Mouse (Mus musculus) neural tube, embryonic 14.5 days (tissue): ENCODE data around the gene Gm6685. TPM values are rescaled to one million over a fixed set of nuclear protein-coding genes. Genes with fewer than 3 reads are reported as not detected.
"Not testable (repeated sequence)": the region's sequence is repeated elsewhere in the genome, so short reads cannot be mapped to it uniquely, and the experiment has no call there.

Source experiments
- ATAC-seq: fragments of 200-750 bp; cut with Nextera tagmentation; 2 replicates; pipeline ENCODE4 v1.8.0; 2017; ENCODE audit warnings: low read depth, mild to moderate bottlenecking, moderate TSS enrichment, moderate library complexity
- H3K27ac ChIP-seq: fragments of 300-500 bp; sonication (generic); 2 replicates; pipeline ENCODE4 v1.5.1; 2014; ENCODE audit warnings: low read depth, mild to moderate bottlenecking, control low read depth, low read length, moderate library complexity, mixed read lengths
- H3K27me3 ChIP-seq: fragments of 300-500 bp; sonication (generic); 2 replicates; pipeline ENCODE4 v1.6.1; 2014; ENCODE audit warnings: low read length; ENCODE audit not compliant: control insufficient read depth, insufficient read depth
- H3K36me3 ChIP-seq: fragments of 300-500 bp; sonication (generic); 2 replicates; pipeline ENCODE4 v1.6.1; 2014; ENCODE audit warnings: low read length, mixed read lengths; ENCODE audit not compliant: control insufficient read depth, insufficient read depth
- H3K4me1 ChIP-seq: fragments of 300-500 bp; sonication (generic); 2 replicates; pipeline ENCODE4 v1.6.1; 2014; ENCODE audit warnings: low read length; ENCODE audit not compliant: control insufficient read depth, insufficient read depth
- H3K4me2 ChIP-seq: fragments of 300-500 bp; sonication (generic); 2 replicates; pipeline ENCODE4 v1.6.1; 2014; ENCODE audit warnings: mild to moderate bottlenecking, low read depth, low read length, control low read depth
- H3K4me3 ChIP-seq: fragments of 300-500 bp; sonication (generic); 2 replicates; pipeline ENCODE4 v1.5.1; 2014; ENCODE audit warnings: low read depth, low read length, control low read depth, mixed read lengths
- H3K9ac ChIP-seq: fragments of 300-500 bp; sonication (generic); replicated peaks from 2 replicates; pipeline ENCODE4 v1.6.1; 2014; ENCODE audit warnings: low read depth, mild to moderate bottlenecking, control low read depth, low read length, mixed read lengths
- H3K9me3 ChIP-seq: fragments of 300-500 bp; sonication (generic); 2 replicates; pipeline ENCODE4 v1.6.1; 2016; ENCODE audit warnings: low read length; ENCODE audit not compliant: control insufficient read depth
- WGBS: fragments of 180-500 bp; shearing (Covaris S2); extraction: QIAGEN DNeasy Blood & Tissue Kit; methylation state at CpG from one replicate; pipeline ENCODE4 v1.1.7; 2014; 5-methylcytosine and 5-hydroxymethylcytosine counted together
- polyA plus RNA-seq: library from polyadenylated mRNA; unstranded; fragments of >200 nt; fragmentation: Nextera tagmentation; extraction: Ambion mirVana; gene quantifications from 2 replicates; pipeline ENCODE4 v1.2.1, GENCODE M21; 2014

Gm6685 gene
- not detected in 2 replicates for polyA plus RNA-seq

DNA sequence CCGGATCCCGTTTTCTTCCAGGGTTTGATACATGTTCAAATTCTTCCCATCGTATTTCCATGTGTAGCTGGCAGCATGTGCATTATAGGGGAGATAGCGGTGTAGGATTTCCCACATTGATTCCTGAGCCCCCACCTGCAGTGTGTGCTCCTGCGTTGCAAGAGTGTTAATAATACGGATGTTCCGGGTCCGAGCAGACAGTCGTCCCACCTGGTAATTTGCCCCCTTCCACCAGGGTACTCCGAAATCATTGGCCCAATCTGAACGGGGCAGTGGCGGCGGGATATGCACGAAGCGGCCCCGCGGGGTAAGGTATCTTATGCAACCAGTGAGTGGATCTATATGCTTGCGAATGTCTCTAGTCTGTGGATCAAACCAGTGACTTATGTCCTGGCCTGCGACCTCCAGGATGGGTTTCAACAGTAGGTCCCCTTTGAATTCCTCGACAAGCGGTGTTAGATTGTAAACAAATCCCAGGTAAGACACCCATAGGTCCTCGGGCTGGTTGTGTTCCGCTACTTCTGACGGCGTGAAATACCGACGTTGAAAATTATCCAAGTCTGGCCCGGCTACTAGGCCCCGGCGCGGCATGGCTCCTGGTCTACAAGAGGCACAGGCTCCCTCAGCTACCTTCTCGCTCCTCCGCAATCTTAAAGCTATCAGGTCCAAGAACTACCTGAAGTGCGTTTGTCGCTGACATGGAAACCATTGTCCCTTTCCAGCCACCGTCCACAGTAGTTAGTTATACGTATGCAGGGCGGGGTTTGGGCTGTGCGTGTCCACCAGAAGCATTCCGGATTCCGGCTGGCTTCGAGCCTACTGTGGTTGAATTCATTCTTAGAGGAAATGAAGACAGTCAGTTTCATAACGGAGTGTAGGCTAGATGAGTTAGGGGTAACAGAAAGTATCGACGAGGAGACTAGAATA, at the start of gene Gm6685:
Gene Gm6685 (minus strand): TSS at position 644 of the 927 bp plus-strand sequence.
- H3K9me3 ChIP-seq, H3K4me2 ChIP-seq, H3K4me3 ChIP-seq, H3K27me3 ChIP-seq, H3K36me3 ChIP-seq, H3K9ac ChIP-seq, H3K4me1 ChIP-seq, H3K27ac ChIP-seq, ATAC-seq: not testable (repeated sequence)
- WGBS = 95% methylated on average over 36 of the region's 45 CpGs

DNA sequence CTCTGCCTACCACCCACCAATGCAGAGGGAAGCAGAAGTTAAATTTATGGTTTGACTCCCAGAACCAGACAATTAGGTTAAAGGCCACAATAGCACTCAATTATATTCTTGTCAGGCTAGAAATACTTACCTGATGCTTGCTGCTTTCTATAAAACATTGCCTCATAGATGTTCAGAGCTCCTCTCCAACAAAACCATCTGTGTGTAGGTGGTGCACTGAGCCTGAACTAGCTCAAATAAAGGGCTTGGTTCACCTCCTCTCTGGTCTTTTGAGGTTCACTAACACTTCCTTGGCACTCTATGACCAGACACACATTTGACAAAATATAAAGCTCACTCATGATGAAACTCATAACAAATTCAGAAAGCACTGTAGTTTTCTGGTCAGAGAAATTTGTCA, 36.2 kb upstream of the Gm6685 start:
- Histone ChIP-seq H3K36me3 (no peaks in the 10 kb centered on the region), H3K9me3 (no peaks in the 10 kb centered on the region), H3K9ac (no peak overlapping the region), H3K4me2 (no peak overlapping the region), H3K4me3 (no peak overlapping the region), H3K27me3 (no peaks in the 10 kb centered on the region), H3K27ac (no peak overlapping the region), H3K4me1 (no peaks in the 10 kb centered on the region)
- no peak for ATAC-seq

DNA sequence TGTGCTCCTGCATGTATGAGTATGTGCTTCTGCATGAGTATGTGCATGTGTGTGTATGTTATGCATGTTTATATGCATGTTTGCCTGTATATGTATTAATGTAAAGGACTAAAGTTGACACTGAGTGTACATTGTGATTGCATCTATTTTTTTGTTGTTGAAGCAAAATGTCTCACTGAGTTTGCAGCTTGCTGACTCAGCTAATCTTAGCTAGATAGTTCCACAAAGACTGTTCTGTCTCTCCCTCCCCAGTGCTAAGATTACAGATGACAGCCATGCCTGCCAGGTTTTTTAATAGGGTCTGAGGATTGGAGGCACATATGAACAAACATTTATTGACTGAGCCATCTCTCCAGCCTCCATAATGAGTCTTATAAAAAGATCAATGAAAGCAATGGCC, 35.0 kb upstream of the Gm6685 start:
- Histone ChIP-seq H3K36me3 (no peaks in the 10 kb centered on the region), H3K4me1 (no peaks in the 10 kb centered on the region), H3K27me3 (no peaks in the 10 kb centered on the region), H3K4me2 (no peak overlapping the region), H3K4me3 (no peak overlapping the region), H3K9ac (no peak overlapping the region), H3K9me3 (no peaks in the 10 kb centered on the region), H3K27ac (no peak overlapping the region)
- no peak for ATAC-seq

DNA sequence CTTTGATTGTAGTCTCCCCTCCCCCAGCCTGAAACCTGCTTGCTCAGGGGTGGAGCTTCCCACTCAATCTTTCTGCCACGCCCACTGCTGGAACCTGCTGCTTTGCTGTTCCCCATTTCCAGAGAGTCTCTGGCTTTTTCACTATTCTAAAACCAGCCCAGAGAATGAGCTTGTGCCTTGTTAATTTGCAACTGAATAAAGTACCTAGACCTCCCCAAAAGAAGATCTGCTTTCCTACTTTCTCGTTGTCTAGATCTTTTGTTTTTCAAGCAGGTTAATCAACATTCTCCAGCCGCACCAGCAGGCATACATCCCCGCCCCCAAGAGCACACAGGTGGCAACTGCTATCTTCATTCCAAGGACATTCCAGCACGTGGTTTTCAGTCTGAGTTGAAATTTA, 31.7 kb upstream of the Gm6685 start:
- H3K9ac ChIP-seq, ATAC-seq: not testable (repeated sequence)
- 75% methylated on average over 5 of the region's 5 CpGs for WGBS

DNA sequence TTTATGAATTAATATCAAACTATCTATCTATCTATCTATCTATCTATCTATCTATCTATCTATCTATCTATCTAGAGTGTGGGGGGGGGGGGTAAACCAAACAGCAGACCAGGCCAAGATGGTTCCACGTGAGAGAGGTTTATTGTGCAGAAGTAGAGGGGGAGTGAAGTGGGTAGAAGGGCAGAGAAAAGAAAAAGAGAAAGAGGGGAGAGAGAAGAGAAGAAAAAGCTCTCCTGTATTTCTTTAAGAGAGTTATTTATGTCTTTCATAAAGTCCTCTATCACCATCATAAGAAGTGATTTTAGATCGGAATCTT, 26.2 kb upstream of the Gm6685 start:
- Histone ChIP-seq H3K9ac (peak overlapping the region; percentile 47; the same call in 1 of the 2 replicates), H3K36me3 (no peaks in the 10 kb centered on the region), H3K4me2 (peak overlapping the region; percentile 48), H3K27me3 (no peaks in the 10 kb centered on the region), H3K9me3 (no peaks in the 10 kb centered on the region), H3K4me1 (peaks cover 3% of the 10 kb centered on the region; the same call in 1 of the 2 replicates), H3K4me3 (peak overlapping the region; percentile 29), H3K27ac (no peak overlapping the region)
- WGBS = 53% methylated on average over 2 of the region's 2 CpGs
- ATAC-seq = peak; percentile 42

More for the DNA sequence above, 31.7 kb upstream of the Gm6685 start:
- not testable (repeated sequence) for H3K4me1 ChIP-seq, H3K4me3 ChIP-seq, H3K27ac ChIP-seq, H3K27me3 ChIP-seq, H3K4me2 ChIP-seq, H3K9me3 ChIP-seq, H3K36me3 ChIP-seq

DNA sequence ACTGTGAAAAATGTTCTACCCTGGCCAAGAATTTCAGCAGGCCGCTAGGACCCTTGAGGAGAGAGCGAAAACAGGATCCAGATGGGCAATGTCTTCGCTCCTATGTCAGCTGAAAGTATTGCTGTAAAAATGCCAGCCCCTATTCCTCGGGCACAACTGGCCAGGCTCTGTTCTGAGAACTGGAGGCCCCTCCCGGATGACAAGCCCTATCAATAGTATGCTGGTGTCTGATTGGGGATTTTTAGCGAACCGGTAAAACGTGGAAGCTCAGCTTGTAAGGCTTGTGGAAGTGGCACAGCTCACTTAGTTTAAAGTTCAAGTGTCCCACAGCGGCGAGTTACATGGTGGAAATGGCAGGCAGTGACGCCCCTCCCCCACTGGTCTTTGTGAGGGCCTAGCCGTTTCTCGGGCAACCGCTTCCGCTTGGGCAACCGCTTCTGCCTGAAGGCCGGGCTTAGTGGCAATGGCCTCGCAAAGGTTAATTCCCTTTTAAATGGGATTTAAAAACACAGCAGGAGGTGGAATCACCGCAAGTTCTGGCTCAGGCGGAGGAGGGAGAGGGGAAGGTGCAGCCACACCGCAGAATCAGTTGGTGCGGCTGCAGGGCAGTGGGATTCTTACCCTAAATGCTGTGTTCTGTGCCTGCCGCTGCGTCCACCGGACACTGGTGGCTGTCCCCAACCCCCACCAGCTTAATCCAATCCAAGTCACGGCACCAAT, 25.7 kb upstream of the Gm6685 start:
- Histone ChIP-seq H3K4me2 (peak overlapping the region; percentile 48), H3K27ac (0 out of 2 replicates have a peak overlapping the region, but pooled peaks have one; percentile 39), H3K4me3 (peak overlapping the region; percentile 29), H3K9me3 (no peaks in the 10 kb centered on the region), H3K4me1 (peaks cover 3% of the 10 kb centered on the region; the same call in 1 of the 2 replicates), H3K27me3 (no peaks in the 10 kb centered on the region), H3K9ac (peak overlapping the region; percentile 47), H3K36me3 (no peaks in the 10 kb centered on the region)
- peak; percentile 96 for ATAC-seq
- 7% methylated on average over 26 of the region's 26 CpGs for WGBS

DNA sequence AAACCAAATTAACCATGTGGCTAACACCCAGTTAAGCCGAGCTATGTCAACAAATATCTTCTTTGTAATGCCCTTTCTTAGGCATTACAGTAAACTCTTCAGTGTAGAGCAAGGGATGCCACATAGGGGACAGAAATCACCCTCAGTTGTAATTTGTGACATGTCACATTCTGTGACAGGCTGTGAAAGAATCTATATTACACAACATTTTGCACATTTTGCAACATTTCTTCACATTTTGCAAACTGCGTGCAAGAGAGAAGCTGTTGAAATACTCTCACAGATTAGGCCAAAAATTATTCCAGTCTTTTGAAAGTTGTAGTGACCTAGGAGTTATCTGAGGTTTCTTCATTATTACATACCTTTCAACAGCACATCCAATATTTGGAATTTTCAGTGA, 3.8 kb upstream of the Gm6685 start:
- Histone ChIP-seq H3K36me3 (no peaks in the 10 kb centered on the region), H3K9me3 (no peaks in the 10 kb centered on the region), H3K4me1 (no peaks in the 10 kb centered on the region), H3K27me3 (no peaks in the 10 kb centered on the region), H3K9ac (no peak overlapping the region), H3K27ac (no peak overlapping the region), H3K4me3 (no peak overlapping the region), H3K4me2 (no peak overlapping the region)
- ATAC-seq = no peak
- WGBS = 89% methylated on average over 2 of the region's 2 CpGs

DNA sequence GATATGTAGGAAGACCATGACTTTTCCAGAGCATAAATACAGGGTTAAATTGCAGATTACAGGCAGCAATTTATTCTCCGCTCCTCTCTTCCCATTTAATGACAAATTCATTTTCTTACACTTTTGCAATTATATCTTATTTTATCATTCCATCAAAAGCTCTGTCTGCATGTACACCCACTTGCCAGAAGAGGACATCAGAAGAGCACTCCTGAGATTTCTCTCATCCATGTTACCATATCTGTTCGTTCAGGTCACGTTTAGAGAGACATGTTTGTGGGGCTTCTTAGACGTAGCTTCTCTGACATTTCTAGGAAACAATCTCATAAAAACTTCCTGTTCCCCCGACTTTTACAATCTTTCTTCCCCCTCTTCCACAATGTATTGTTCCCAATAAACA, 2.2 kb upstream of the Gm6685 start:
- H3K4me3 ChIP-seq = no peak overlapping the region
- no peak for ATAC-seq
- no peak overlapping the region for H3K4me2 ChIP-seq
- no peaks in the 10 kb centered on the region for H3K4me1 ChIP-seq
- H3K9me3 ChIP-seq = no peaks in the 10 kb centered on the region
- no peaks in the 10 kb centered on the region for H3K27me3 ChIP-seq
- H3K36me3 ChIP-seq = no peaks in the 10 kb centered on the region
- no peak overlapping the region for H3K27ac ChIP-seq
- H3K9ac ChIP-seq = no peak overlapping the region
- WGBS = 75% methylated on average over 5 of the region's 5 CpGs

DNA sequence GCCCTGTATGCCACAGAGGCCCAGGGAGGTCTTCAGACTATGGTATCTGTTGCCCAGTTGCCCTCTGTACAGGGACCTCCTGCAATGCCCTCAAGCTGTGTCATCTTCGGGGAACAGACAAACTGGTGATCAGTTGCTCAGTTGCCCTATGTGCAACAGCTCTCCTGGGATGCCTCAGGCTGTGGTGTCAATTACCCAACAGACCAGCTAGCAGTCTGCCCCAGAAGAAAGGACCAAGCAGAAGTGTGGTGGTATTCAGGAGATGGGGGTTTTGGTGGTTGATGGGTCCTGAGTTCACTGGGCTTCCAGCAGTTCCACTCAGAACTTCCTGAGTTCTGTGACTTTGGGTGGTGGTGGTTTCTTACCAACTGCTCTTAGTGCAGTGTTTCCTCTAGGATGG, 11.8 kb downstream of the Gm6685 start:
- no peak overlapping the region for H3K4me2 ChIP-seq
- H3K27ac ChIP-seq = no peak overlapping the region
- WGBS = 84% methylated on average over 1 of the region's 1 CpGs
- no peak for ATAC-seq
- H3K4me3 ChIP-seq = no peak overlapping the region
- no peaks in the 10 kb centered on the region for H3K4me1 ChIP-seq
- no peaks in the 10 kb centered on the region for H3K27me3 ChIP-seq
- H3K9me3 ChIP-seq = no peaks in the 10 kb centered on the region
- no peak overlapping the region for H3K9ac ChIP-seq
- no peaks in the 10 kb centered on the region for H3K36me3 ChIP-seq
